Mouse (Mus musculus) large intestine, adult 2 months (tissue): ENCODE measurements around the gene Zfp324. TPM values are rescaled to one million over a fixed set of nuclear protein-coding genes. Genes with fewer than 3 reads are reported as not detected.
"Not testable (repeated sequence)": the region's sequence is repeated elsewhere in the genome, so short reads cannot be mapped to it uniquely, and the experiment has no call there.

Experiments used
- DNase-seq: peaks from one replicate; pipeline ENCODE4 v3.0.0-alpha.2; 2012; ENCODE audit warnings: low read depth, low spot score
- WGBS: fragments of 180-500 bp; shearing (Covaris S2); methylation state at CpG from one replicate; pipeline ENCODE4 v1.1.7; 2018; 5-methylcytosine and 5-hydroxymethylcytosine counted together
- polyA plus RNA-seq: library from polyadenylated mRNA; depleted of rRNA; stranded (reverse); fragments of >200 nt; gene quantifications from 2 replicates; pipeline ENCODE4 v1.2.3, GENCODE M21; 2012; rRNA removed

Gene Zfp324
- polyA plus RNA-seq = 3.9 and 5.2 TPM in 2 replicates

- WGBS = under 1% methylated on average over 23 of the region's 23 CpGs
- DNase-seq = no peak
Measured at GRCm38 (mm10) chr7:12965678-12966091, at the start of gene Zfp324. Gene Zfp324 (plus strand): TSS chr7:12965838.

- DNase-seq = not testable (repeated sequence)
- WGBS = 80% methylated on average over 7 of the region's 8 CpGs
Measured at GRCm38 (mm10) chr7:12920495-12920894, 45.1 kb upstream of the Zfp324 start.

- WGBS = 0% methylated on average over 3 of the region's 3 CpGs
Measured at GRCm38 (mm10) chr7:12921318-12921704, 44.3 kb upstream of the Zfp324 start.

DNA sequence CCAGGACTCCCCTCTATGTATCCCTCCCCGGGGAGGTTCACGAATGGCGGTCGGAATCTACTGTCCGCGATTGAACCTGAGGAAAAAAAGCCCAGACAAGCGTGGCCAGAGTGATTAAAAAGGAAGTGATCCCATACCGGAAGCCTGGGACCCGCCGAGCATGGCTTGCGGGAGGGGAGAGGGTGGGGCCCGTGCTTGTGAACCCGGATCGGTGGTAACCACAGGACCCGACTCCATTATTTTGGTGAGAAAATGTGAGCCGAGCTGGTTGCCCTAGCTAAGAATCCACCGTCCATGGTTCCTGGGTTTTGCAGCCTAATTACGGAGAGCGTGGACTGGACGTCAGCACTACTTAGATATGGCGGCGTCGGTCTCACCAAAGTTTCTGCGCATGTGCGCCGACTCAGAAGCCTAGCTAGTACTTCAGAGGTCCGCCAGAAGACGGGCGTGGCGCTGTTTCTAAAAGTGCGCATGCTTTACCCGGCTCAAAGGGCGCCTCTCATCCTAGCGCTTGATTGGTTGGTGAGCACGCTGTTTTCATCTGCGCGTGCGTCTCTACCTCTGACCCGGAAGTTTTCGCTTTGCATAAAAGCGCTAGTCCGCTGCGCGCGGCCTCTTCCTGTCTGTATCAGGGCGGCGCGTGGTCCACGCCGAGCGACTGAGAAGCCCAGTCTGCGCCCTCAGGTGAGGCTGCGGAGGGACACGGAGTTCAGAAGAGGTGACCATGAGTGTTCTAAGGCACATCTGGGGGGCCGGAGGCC lies 43.8 kb upstream of the Zfp324 start, which contains the start of gene Rps5:
Gene Rps5, plus strand, starts transcription at position 586 of the 761 bp plus-strand sequence.
- under 1% methylated on average over 55 of the region's 55 CpGs for WGBS
- DNase-seq = peak; percentile 99

More at GRCm38 (mm10) chr7:12921318-12921704, 44.3 kb upstream of the Zfp324 start:
- peak; percentile 32 for DNase-seq

- WGBS = 3% methylated on average over 8 of the region's 8 CpGs
- no peak for DNase-seq
Measured at GRCm38 (mm10) chr7:12922729-12923128, 42.9 kb upstream of the Zfp324 start.

DNA sequence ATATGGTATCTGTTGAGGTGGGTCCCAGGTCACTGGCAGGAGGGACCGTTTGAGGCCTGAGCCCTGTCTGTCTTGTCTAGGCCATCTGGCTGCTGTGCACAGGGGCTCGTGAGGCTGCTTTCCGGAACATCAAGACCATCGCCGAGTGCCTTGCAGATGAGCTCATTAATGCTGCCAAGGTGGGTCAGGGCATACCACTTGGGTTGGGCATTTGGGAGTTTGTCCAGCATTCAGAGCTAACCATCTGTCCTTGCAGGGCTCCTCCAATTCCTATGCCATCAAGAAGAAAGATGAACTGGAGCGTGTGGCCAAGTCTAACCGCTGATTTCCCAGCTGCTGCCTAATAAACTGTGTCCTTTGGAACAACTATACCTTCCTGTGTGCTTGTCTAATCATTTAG lies 39.3 kb upstream of the Zfp324 start:
- no peak for DNase-seq
- WGBS = 70% methylated on average over 7 of the region's 7 CpGs

- 23% methylated on average over 8 of the region's 8 CpGs for WGBS
- peak; percentile 57 for DNase-seq
Measured at GRCm38 (mm10) chr7:12927191-12927680, 38.4 kb upstream of the Zfp324 start, which contains the start of gene Rnf225. Gene Rnf225 (plus strand): TSS chr7:12927416.

GRCm38 (mm10) chr7:12927693-12928589 lies 37.7 kb upstream of the Zfp324 start:
- WGBS = 6% methylated on average over 65 of the region's 65 CpGs
- DNase-seq = no peak

GRCm38 (mm10) chr7:12933615-12934140 lies 32.0 kb upstream of the Zfp324 start:
- DNase-seq = no peak
- 76% methylated on average over 4 of the region's 4 CpGs for WGBS

DNA sequence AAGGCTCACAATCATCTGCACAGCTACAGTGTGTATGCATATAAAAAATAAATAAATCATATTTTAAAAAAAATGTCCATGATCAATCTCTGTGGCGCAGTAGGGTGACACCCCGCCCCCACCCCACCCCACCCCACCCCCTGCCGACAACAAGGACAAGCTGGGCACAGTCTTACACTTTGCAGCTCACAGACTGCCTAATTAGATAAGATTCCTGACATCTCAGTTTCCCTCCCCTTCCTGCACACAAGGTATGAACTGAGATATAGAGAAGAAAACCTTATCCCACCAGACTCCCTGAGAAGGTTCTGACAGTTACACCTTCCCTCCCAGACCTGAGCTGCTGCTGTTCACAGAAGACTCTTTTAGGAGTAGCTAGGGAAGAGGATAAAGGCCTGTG lies 30.8 kb upstream of the Zfp324 start:
- WGBS = 70% methylated on average over 3 of the region's 3 CpGs
- no peak for DNase-seq

- not testable (repeated sequence) for DNase-seq
- 96% methylated on average over 4 of the region's 4 CpGs for whole genome bisulfite sequencing
Measured at GRCm38 (mm10) chr7:12937254-12937803, 28.3 kb upstream of the Zfp324 start.

DNA sequence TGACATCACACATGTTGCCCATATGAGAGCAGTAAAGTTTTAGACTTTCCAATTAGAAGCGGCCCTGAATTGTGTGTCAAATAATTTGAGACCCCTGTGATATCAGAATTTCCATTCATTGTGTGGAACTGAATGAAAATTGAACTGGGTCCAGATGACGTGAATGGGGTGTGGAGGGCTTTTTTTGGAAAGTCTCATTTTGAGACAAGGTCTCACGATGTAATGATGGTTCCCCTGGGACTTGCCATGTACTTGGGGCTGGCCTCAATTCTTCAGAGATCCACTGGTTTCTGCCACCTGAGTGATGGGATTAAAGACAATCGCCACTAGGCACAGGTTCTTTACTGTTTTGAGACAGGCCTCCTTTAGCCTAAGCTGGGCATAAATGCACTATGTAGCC lies 25.0 kb upstream of the Zfp324 start:
- DNase-seq = no peak
- WGBS = 90% methylated on average over 4 of the region's 4 CpGs

- no peak for DNase-seq
Measured at GRCm38 (mm10) chr7:12943488-12943887, 22.1 kb upstream of the Zfp324 start.

GRCm38 (mm10) chr7:12949032-12949871 lies 16.4 kb upstream of the Zfp324 start:
- WGBS = 8% methylated on average over 35 of the region's 35 CpGs
- peak; percentile 88 for DNase-seq

DNA sequence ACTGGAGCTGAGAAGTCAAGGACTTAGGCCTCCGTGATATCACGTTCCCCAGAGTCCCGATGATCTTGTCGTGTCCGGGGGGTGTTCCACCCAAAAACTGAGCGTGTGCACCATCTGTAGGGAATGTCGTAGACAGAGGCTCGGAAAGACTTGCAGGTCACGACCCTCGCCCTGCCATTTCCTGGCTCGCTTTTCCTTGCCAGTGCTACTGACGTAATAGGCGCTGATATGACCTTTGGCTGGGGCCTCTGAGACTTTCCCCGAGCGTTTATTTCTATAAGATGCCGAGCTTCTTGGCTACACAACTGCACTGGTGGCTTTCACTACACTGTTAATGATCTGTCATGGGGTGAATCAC lies 15.8 kb upstream of the Zfp324 start:
- WGBS = 3% methylated on average over 16 of the region's 16 CpGs
- no peak for DNase-seq

- WGBS = 42% methylated on average over 3 of the region's 3 CpGs
- no peak for DNase-seq
Measured at GRCm38 (mm10) chr7:12954896-12955295, 10.7 kb upstream of the Zfp324 start.

GRCm38 (mm10) chr7:12957511-12957910 lies 8.1 kb upstream of the Zfp324 start:
- DNase-seq = no peak
- WGBS = 72% methylated on average over 5 of the region's 5 CpGs

GRCm38 (mm10) chr7:12958948-12959347 lies 6.7 kb upstream of the Zfp324 start:
- WGBS = 53% methylated on average over 4 of the region's 4 CpGs
- no peak for DNase-seq

DNA sequence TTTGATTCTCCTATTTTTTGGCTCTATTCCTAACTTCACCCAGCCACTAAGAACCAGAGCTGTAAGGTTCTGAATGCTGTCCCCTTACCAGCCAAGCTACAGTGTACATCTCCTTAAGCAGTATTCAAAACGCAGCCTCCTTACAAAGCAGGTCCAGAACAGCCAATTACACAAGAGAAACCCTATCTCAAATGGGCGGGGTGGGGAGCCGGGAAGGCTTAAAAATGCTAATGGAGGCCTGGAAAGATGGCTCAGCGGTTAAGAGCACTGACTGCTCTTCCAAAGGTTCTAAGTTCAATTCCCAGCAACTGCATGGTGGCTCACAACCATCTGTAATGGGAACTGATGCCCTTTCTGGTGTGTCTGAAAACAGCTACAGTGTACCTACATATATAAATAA lies 5.9 kb upstream of the Zfp324 start:
- WGBS = 70% methylated on average over 4 of the region's 4 CpGs
- DNase-seq = no peak
